ENCODE assay signal across 9 mouse cellular contexts in genomic region chr14:50799502-50800259, GRCm38 (mm10). TPM values are rescaled to one million over a fixed set of nuclear protein-coding genes. Genes with fewer than 3 reads are reported as not detected.
A peak's percentile ranks its signal among the peaks of the same experiment; 100 is the strongest.
DNase-seq lines count a peak whose midpoint lies in the region; ATAC-seq and TF ChIP-seq lines count a peak whose summit lies in the region.
"Had no signal": no experiment of that assay in that cellular context is flagged by ENCODE, and none has a peak within 500 bp of the region (broad histone marks: within the 10 kb centered on the region; RNA-seq: fewer than 3 reads in every experiment).

No protein-coding gene starts in this region.

- H3K27me3 ChIP-seq in CH12.LX (replicated peaks) = no peaks in the 10 kb centered on the region
- no peaks in the 10 kb centered on the region for H3K27me3 ChIP-seq in heart, postnatal 0 days (ENCODE audit: control insufficient read depth, insufficient read depth, low read length)
- no peaks in the 10 kb centered on the region for H3K27me3 ChIP-seq in stomach, embryonic 16.5 days (ENCODE audit: control insufficient read depth, insufficient read depth, low read length)

- no peaks in the 10 kb centered on the region for H3K36me3 ChIP-seq in CH12.LX (replicated peaks in 1 of 2; ENCODE audit: control insufficient read depth in 1 of 2, insufficient read depth in 1 of 2, low read length in 1 of 2)
- no peaks in the 10 kb centered on the region for H3K36me3 ChIP-seq in heart, postnatal 0 days (replicated peaks; ENCODE audit: control insufficient read depth, insufficient read depth, low read length)
- no peaks in the 10 kb centered on the region for H3K36me3 ChIP-seq in stomach, embryonic 16.5 days (ENCODE audit: control insufficient read depth, insufficient read depth, low read length)

- peaks cover 0 to 4% of the 10 kb centered on the region in 2 experiments; a peak in 2 of 4 replicates for H3K4me1 ChIP-seq in CH12.LX (ENCODE audit: control insufficient read depth in 1 of 2, insufficient read depth in 2 of 2)
- no peaks in the 10 kb centered on the region for H3K4me1 ChIP-seq in heart, postnatal 0 days (ENCODE audit: control insufficient read depth, insufficient read depth)
- no peaks in the 10 kb centered on the region for H3K4me1 ChIP-seq in stomach, embryonic 16.5 days (ENCODE audit: control insufficient read depth, insufficient read depth, low read length)

- TF ChIP-seq POLR2A in CH12.LX (IDR thresholded peaks at IDR 0.05; ENCODE audit: low read depth, low read length) = no peak

- H3K9me3 ChIP-seq in CH12.LX (replicated peaks; ENCODE audit: low read length) = no peaks in the 10 kb centered on the region
- H3K9me3 ChIP-seq in heart, postnatal 0 days (replicated peaks; ENCODE audit: control insufficient read depth, low read length) = no peaks in the 10 kb centered on the region
- no peaks in the 10 kb centered on the region for H3K9me3 ChIP-seq in stomach, embryonic 16.5 days (replicated peaks; ENCODE audit: control insufficient read depth, low read length)

- no peak overlapping the region for H3K27ac ChIP-seq in CH12.LX (ENCODE audit: insufficient read depth, low read depth)
- H3K27ac ChIP-seq in heart, postnatal 0 days (ENCODE audit: low read depth) = no peak overlapping the region
- H3K27ac ChIP-seq in stomach, embryonic 16.5 days (ENCODE audit: low read length) = no peak overlapping the region

- H3K9ac ChIP-seq in CH12.LX (ENCODE audit: insufficient read depth, low read depth) = no peak overlapping the region; the same call in 1 of the 2 replicates
- no peak overlapping the region for H3K9ac ChIP-seq in heart, postnatal 0 days (replicated peaks; ENCODE audit: low read depth, low read length)
- H3K9ac ChIP-seq in stomach, embryonic 16.5 days (ENCODE audit: low read length) = no peak overlapping the region

- dilution Hi-C loops in CH12.LX (cut with MboI; ENCODE audit: extremely low pct_ligation_motif_present, extremely low pct_unique_long_range_greater_than_20kb, low sequenced_read_pairs) = no loop called here

- no peak for ATAC-seq in heart, postnatal 0 days (ENCODE audit: insufficient read depth, low read depth)
- peak; percentile 47 for ATAC-seq in stomach, embryonic 16.5 days (ENCODE audit: insufficient read depth, low FRiP score)

- WGBS in heart, postnatal 0 days = 8% methylated on average over 3 of the region's 3 CpGs
- WGBS in large intestine, adult 2 months = 5% methylated on average over 3 of the region's 3 CpGs
- WGBS in stomach, embryonic 16.5 days = 2% methylated on average over 3 of the region's 3 CpGs

- TF ChIP-seq RAD21 in CH12.LX (IDR thresholded peaks at IDR 0.05; ENCODE audit: low read depth, low read length) = peak; percentile 82

- DNase-seq in adrenal gland, adult 2 months = peak; percentile 33
- DNase-seq in adrenal gland, postnatal 25 days = no peak
- peak; percentile 75 for DNase-seq in CH12.LX (ENCODE audit: extremely low read depth)
- DNase-seq in cerebellum, postnatal 10 days = peak; percentile 59 to 76
- peak; percentile 61 for DNase-seq in heart, postnatal 0 days (ENCODE audit: low spot score)
- DNase-seq in large intestine, adult 2 months (ENCODE audit: low read depth, low spot score) = peak; percentile 36
- peak; percentile 66 for DNase-seq in mesoderm, embryonic 11.5 days (ENCODE audit: low read depth, low spot score)

- H3K4me2 ChIP-seq in CH12.LX (ENCODE audit: insufficient read depth, low read depth, poor library complexity, severe bottlenecking) = peak overlapping the region; percentile 25; the same call in 1 of the 2 replicates
- H3K4me2 ChIP-seq in heart, postnatal 0 days (ENCODE audit: low read depth, low read length) = no peak overlapping the region
- H3K4me2 ChIP-seq in stomach, embryonic 16.5 days (ENCODE audit: low read depth, low read length) = no peak overlapping the region

- no peaks in the 10 kb centered on the region for H3K79me2 ChIP-seq in CH12.LX (replicated peaks; ENCODE audit: control insufficient read depth, extremely low read depth, insufficient read depth, poor library complexity, severe bottlenecking)

- no peak for TF ChIP-seq EP300 in CH12.LX (IDR thresholded peaks at IDR 0.05; ENCODE audit: low read length)
- TF ChIP-seq EP300 in heart, postnatal 0 days (IDR thresholded peaks at IDR 0.05; ENCODE audit: low read depth) = no peak

- H3K4me3 ChIP-seq in CH12.LX (replicated peaks in 1 of 3; ENCODE audit: low read depth in 2 of 3, low read length in 2 of 3, poor library complexity in 1 of 3) = no peak overlapping the region
- H3K4me3 ChIP-seq in heart, postnatal 0 days (ENCODE audit: low read depth, low read length) = no peak overlapping the region
- H3K4me3 ChIP-seq in stomach, embryonic 16.5 days (replicated peaks; ENCODE audit: low read length) = no peak overlapping the region

- TF ChIP-seq CTCF in CH12.LX (conservative IDR thresholded peaks at IDR 0.05 in 1 of 2, IDR thresholded peaks at IDR 0.05 in 1 of 2; ENCODE audit: low read depth in 2 of 2, low read length in 2 of 2) = peak; percentile 28 to 84; a peak in 3 of 4 replicates
- peak; percentile 53 for TF ChIP-seq CTCF in heart, postnatal 0 days (IDR thresholded peaks at IDR 0.05; ENCODE audit: low read depth)

- in situ Hi-C loops in CH12.LX (cut with MboI; ENCODE audit: low pct_ligation_motif_present, low pct_unique_long_range_greater_than_20kb, low sequenced_read_pairs) = loop anchor here (10.0 to 25.0 kb wide), 2 partner anchors 265 to 463 kb away; partner anchors contain the start of gene Rnase2a

TF ChIP-seq in CH12.LX, 34 proteins besides CTCF, POLR2A, EP300 and RAD21 (continues in another document):
- TF ChIP-seq JUND (conservative IDR thresholded peaks at IDR 0.05; ENCODE audit: low read depth, low read length) (no peak), SMC3 (IDR thresholded peaks at IDR 0.05; ENCODE audit: low read depth, low read length) (peak; percentile 71), E2F4 (IDR thresholded peaks at IDR 0.05; ENCODE audit: insufficient replicate concordance, low read depth, low read length) (0 out of 2 replicates have a peak, but pooled peaks have one; percentile 38), ETS1 (conservative IDR thresholded peaks at IDR 0.05; ENCODE audit: low read depth, low read length) (no peak), ELF1 (IDR thresholded peaks at IDR 0.05; ENCODE audit: low read depth, low read length) (no peak), ZKSCAN1 (IDR thresholded peaks at IDR 0.05; ENCODE audit: borderline replicate concordance, low read depth, low read length) (no peak), UBTF (IDR thresholded peaks at IDR 0.05; ENCODE audit: low read depth, low read length) (no peak), HCFC1 (IDR thresholded peaks at IDR 0.05; ENCODE audit: low read depth, low read length) (no peak), MXI1 (IDR thresholded peaks at IDR 0.05; ENCODE audit: low read depth, low read length) (no peak), ZC3H11A (IDR thresholded peaks at IDR 0.05; ENCODE audit: low read depth, low read length) (peak; percentile 24; the same call in 1 of the 2 replicates), SIN3A (IDR thresholded peaks at IDR 0.05; ENCODE audit: low read length) (0 out of 2 replicates have a peak, but pooled peaks have one; percentile 4), MAFK (IDR thresholded peaks at IDR 0.05; ENCODE audit: insufficient replicate concordance, low read length) (no peak)

RNA-seq across cellular contexts. Expression of gene Ccnb1ip1, which starts 7.9 kb away (rescaled TPM):
- total RNA-seq in adrenal gland, adult 2 months (2021) = not detected
- not detected in 2 replicates for polyA plus RNA-seq in adrenal gland, adult 2 months (2012; rRNA removed)
- not detected in 2 replicates for total RNA-seq in adrenal gland, postnatal 25 days (2021)
- total RNA-seq in CH12.LX (2012; rRNA removed) (2.7 and 4.2 TPM in 2 replicates), CH12.LX (2014; rRNA removed) (not detected in 2 replicates)
- polyA plus RNA-seq in CH12.LX (2012; ENCODE audit: insufficient read length, low read depth) = not detected in 2 replicates
- not detected in 2 replicates for total RNA-seq in heart, postnatal 0 days (2014; rRNA removed; ENCODE audit: low replicate concordance)
- not detected in 2 replicates for polyA plus RNA-seq in heart, postnatal 0 days (2015; fragmentation: Nextera tagmentation; extraction: Ambion mirVana)
- not detected in 2 replicates for polyA plus RNA-seq in large intestine, adult 2 months (2012; rRNA removed)
- polyA plus RNA-seq in stomach, embryonic 16.5 days (2015; fragmentation: Nextera tagmentation; extraction: Ambion mirVana) = not detected in 2 replicates
- polyA plus RNA-seq: heart, embryonic 14.5 days had no signal

RNA-seq across cellular contexts. Expression of gene Parp2, which starts 8.0 kb away (rescaled TPM):
- 10 to 100 TPM; 22.3 to 26.0 TPM for total RNA-seq in adrenal gland, adult 2 months (2021)
- 3.5 and 4.0 TPM in 2 replicates for polyA plus RNA-seq in adrenal gland, adult 2 months (2012; rRNA removed)
- 36.9 and 37.5 TPM in 2 replicates for total RNA-seq in adrenal gland, postnatal 25 days (2021)
- total RNA-seq in CH12.LX (2012; rRNA removed) (55.9 and 64.6 TPM in 2 replicates), CH12.LX (2014; rRNA removed) (95.9 and 117 TPM in 2 replicates)
- polyA plus RNA-seq in CH12.LX (2012; ENCODE audit: insufficient read length, low read depth) = 82.3 and 90.9 TPM in 2 replicates
- 10.7 and 11.2 TPM in 2 replicates for total RNA-seq in heart, postnatal 0 days (2014; rRNA removed; ENCODE audit: low replicate concordance)
- 20.4 and 24.4 TPM in 2 replicates for polyA plus RNA-seq in heart, postnatal 0 days (2015; fragmentation: Nextera tagmentation; extraction: Ambion mirVana)
- 16.3 and 23.8 TPM in 2 replicates for polyA plus RNA-seq in large intestine, adult 2 months (2012; rRNA removed)
- 56.4 and 62.2 TPM in 2 replicates for polyA plus RNA-seq in stomach, embryonic 16.5 days (2015; fragmentation: Nextera tagmentation; extraction: Ambion mirVana)

RNA-seq across cellular contexts. Expression of gene Ttc5, which starts 14.4 kb away (rescaled TPM):
- 10 to 100 TPM; 29.6 to 45.5 TPM for total RNA-seq in adrenal gland, adult 2 months (2021)
- polyA plus RNA-seq in adrenal gland, adult 2 months (2012; rRNA removed) = 14.1 and 15.5 TPM in 2 replicates
- total RNA-seq in adrenal gland, postnatal 25 days (2021) = 41.0 and 49.9 TPM in 2 replicates
- total RNA-seq in CH12.LX (2012; rRNA removed) = 53.4 and 57.8 TPM in 2 replicates
- total RNA-seq in CH12.LX (2014; rRNA removed) = 65.0 and 72.1 TPM in 2 replicates
- 44.3 and 44.5 TPM in 2 replicates for polyA plus RNA-seq in CH12.LX (2012; ENCODE audit: insufficient read length, low read depth)
- total RNA-seq in heart, postnatal 0 days (2014; rRNA removed; ENCODE audit: low replicate concordance) = 31.0 and 69.1 TPM in 2 replicates
- polyA plus RNA-seq in heart, postnatal 0 days (2015; fragmentation: Nextera tagmentation; extraction: Ambion mirVana) = 30.9 and 31.9 TPM in 2 replicates
- 21.7 and 25.6 TPM in 2 replicates for polyA plus RNA-seq in large intestine, adult 2 months (2012; rRNA removed)
- polyA plus RNA-seq in stomach, embryonic 16.5 days (2015; fragmentation: Nextera tagmentation; extraction: Ambion mirVana) = 58.5 and 61.4 TPM in 2 replicates

RNA-seq across cellular contexts. Expression of gene Olfr749, which starts 54.8 kb away (rescaled TPM):
- total RNA-seq in adrenal gland, adult 2 months (2021) = not detected
- polyA plus RNA-seq in adrenal gland, adult 2 months (2012; rRNA removed) = not detected in 2 replicates
- total RNA-seq in adrenal gland, postnatal 25 days (2021) = not detected in 2 replicates
- total RNA-seq in CH12.LX (2012; rRNA removed) (not detected in 2 replicates), CH12.LX (2014; rRNA removed) (not detected in 2 replicates)
- not detected in 2 replicates for polyA plus RNA-seq in CH12.LX (2012; ENCODE audit: insufficient read length, low read depth)
- total RNA-seq in heart, postnatal 0 days (2014; rRNA removed; ENCODE audit: low replicate concordance) = not detected in 2 replicates
- not detected in 2 replicates for polyA plus RNA-seq in heart, postnatal 0 days (2015; fragmentation: Nextera tagmentation; extraction: Ambion mirVana)
- polyA plus RNA-seq in large intestine, adult 2 months (2012; rRNA removed) = not detected in 2 replicates
- polyA plus RNA-seq in stomach, embryonic 16.5 days (2015; fragmentation: Nextera tagmentation; extraction: Ambion mirVana) = not detected in 2 replicates
- polyA plus RNA-seq: heart, embryonic 14.5 days had no signal
